Mouse (Mus musculus): Measurements from ENCODE around the gene Ccnjl. TPM values are rescaled to one million over a fixed set of nuclear protein-coding genes. Genes with fewer than 3 reads are reported as not detected.

Ccnjl gene
- polyA plus RNA-seq, 1 experiment from 2014 or later: 14.6 TPM

GRCm38 (mm10) chr11:43575061-43575375 lies 46.4 kb downstream of the Ccnjl start:
- no peaks in the 10 kb centered on the region for H3K27me3 ChIP-seq (replicated peaks; ENCODE audit: control insufficient read depth, insufficient read depth, low read length)
- H3K27ac ChIP-seq (ENCODE audit: low read length): peak overlapping the region; percentile 71
- H3K4me2 ChIP-seq (ENCODE audit: low read depth, low read length): peak overlapping the region; percentile 28; the same call in 1 of the 2 replicates
- 18% methylated on average over 3 of the region's 3 CpGs for WGBS
- no peaks in the 10 kb centered on the region for H3K9me3 ChIP-seq (ENCODE audit: control insufficient read depth, low read length)
- no peak overlapping the region for H3K4me3 ChIP-seq (ENCODE audit: low read length)
- H3K36me3 ChIP-seq (ENCODE audit: control insufficient read depth, insufficient read depth, low read length): no peaks in the 10 kb centered on the region
- no peak for ATAC-seq
- H3K9ac ChIP-seq (ENCODE audit: low read depth, low read length): peak overlapping the region; percentile 38; the same call in 1 of the 2 replicates
- peaks cover 13% of the 10 kb centered on the region for H3K4me1 ChIP-seq (ENCODE audit: control insufficient read depth, insufficient read depth, low read length)

GRCm38 (mm10) chr11:43575376-43576151 lies 47.0 kb downstream of the Ccnjl start:
- 25% methylated on average over 9 of the region's 9 CpGs for WGBS
- Histone ChIP-seq H3K36me3 (ENCODE audit: control insufficient read depth, insufficient read depth, low read length) (no peaks in the 10 kb centered on the region), H3K9ac (ENCODE audit: low read depth, low read length) (peak overlapping the region; percentile 38), H3K27me3 (replicated peaks; ENCODE audit: control insufficient read depth, insufficient read depth, low read length) (no peaks in the 10 kb centered on the region), H3K4me3 (ENCODE audit: low read length) (no peak overlapping the region), H3K4me1 (ENCODE audit: control insufficient read depth, insufficient read depth, low read length) (peaks cover 13% of the 10 kb centered on the region), H3K9me3 (ENCODE audit: control insufficient read depth, low read length) (no peaks in the 10 kb centered on the region), H3K27ac (ENCODE audit: low read length) (peak overlapping the region; percentile 71), H3K4me2 (ENCODE audit: low read depth, low read length) (peak overlapping the region; percentile 28; the same call in 1 of the 2 replicates)
- peak; percentile 54 for ATAC-seq

- peak; percentile 45; the same call in 1 of the 2 replicates for ATAC-seq
- Histone ChIP-seq H3K9ac (ENCODE audit: low read depth, low read length) (no peak overlapping the region), H3K36me3 (ENCODE audit: control insufficient read depth, insufficient read depth, low read length) (no peaks in the 10 kb centered on the region), H3K9me3 (ENCODE audit: control insufficient read depth, low read length) (no peaks in the 10 kb centered on the region), H3K4me2 (ENCODE audit: low read depth, low read length) (no peak overlapping the region), H3K27me3 (replicated peaks; ENCODE audit: control insufficient read depth, insufficient read depth, low read length) (no peaks in the 10 kb centered on the region), H3K27ac (ENCODE audit: low read length) (no peak overlapping the region), H3K4me1 (ENCODE audit: control insufficient read depth, insufficient read depth, low read length) (peaks cover 13% of the 10 kb centered on the region), H3K4me3 (ENCODE audit: low read length) (no peak overlapping the region)
- 50% methylated on average over 11 of the region's 11 CpGs for WGBS
Observed at GRCm38 (mm10) chr11:43577713-43578478, 49.3 kb downstream of the Ccnjl start.

- ATAC-seq: no peak
- no peaks in the 10 kb centered on the region for H3K9me3 ChIP-seq (ENCODE audit: control insufficient read depth, low read length)
- peaks cover 11% of the 10 kb centered on the region; the same call in 1 of the 2 replicates for H3K36me3 ChIP-seq (ENCODE audit: control insufficient read depth, insufficient read depth, low read length)
- no peak overlapping the region for H3K4me2 ChIP-seq (ENCODE audit: low read depth, low read length)
- no peaks in the 10 kb centered on the region for H3K27me3 ChIP-seq (replicated peaks; ENCODE audit: control insufficient read depth, insufficient read depth, low read length)
- 91% methylated on average over 22 of the region's 22 CpGs for WGBS
- H3K4me1 ChIP-seq (ENCODE audit: control insufficient read depth, insufficient read depth, low read length): no peaks in the 10 kb centered on the region
- H3K27ac ChIP-seq (ENCODE audit: low read length): no peak overlapping the region
- no peak overlapping the region for H3K4me3 ChIP-seq (ENCODE audit: low read length)
- no peak overlapping the region for H3K9ac ChIP-seq (ENCODE audit: low read depth, low read length)
Observed at GRCm38 (mm10) chr11:43585211-43586005, 56.8 kb downstream of the Ccnjl start.

- 69% methylated on average over 7 of the region's 7 CpGs for WGBS
- no peak within 1 kb of the TSS for H3K4me2 ChIP-seq (ENCODE audit: low read depth, low read length)
Observed at GRCm38 (mm10) chr11:43586324-43587090, 57.9 kb downstream of the Ccnjl start, which contains the start of gene 4933415A04Rik. Gene 4933415A04Rik, plus strand, starts transcription at chr11:43587040.

GRCm38 (mm10) chr11:43589530-43590072 lies 61.0 kb downstream of the Ccnjl start:
- no peak overlapping the region for H3K4me3 ChIP-seq (ENCODE audit: low read length)

More at GRCm38 (mm10) chr11:43586324-43587090, 57.9 kb downstream of the Ccnjl start, which contains the start of gene 4933415A04Rik:
- H3K9me3 ChIP-seq (ENCODE audit: control insufficient read depth, low read length): no peaks in the 10 kb centered on the region
- no peaks in the 10 kb centered on the region for H3K4me1 ChIP-seq (ENCODE audit: control insufficient read depth, insufficient read depth, low read length)
- peaks cover 11% of the 10 kb centered on the region; the same call in 1 of the 2 replicates for H3K36me3 ChIP-seq (ENCODE audit: control insufficient read depth, insufficient read depth, low read length)
- H3K27me3 ChIP-seq (replicated peaks; ENCODE audit: control insufficient read depth, insufficient read depth, low read length): no peaks in the 10 kb centered on the region
- H3K9ac ChIP-seq (ENCODE audit: low read depth, low read length): no peak within 1 kb of the TSS
- H3K27ac ChIP-seq (ENCODE audit: low read length): no peak within 1 kb of the TSS
- peak; percentile 40; the same call in 1 of the 2 replicates for ATAC-seq
- no peak within 1 kb of the TSS for H3K4me3 ChIP-seq (ENCODE audit: low read length)

GRCm38 (mm10) chr11:43601440-43601839 lies 72.9 kb downstream of the Ccnjl start, which contains the start of gene Fabp6:
Gene Fabp6, minus strand, starts transcription at chr11:43601540.
- Histone ChIP-seq H3K4me2 (ENCODE audit: low read depth, low read length) (no peak within 1 kb of the TSS), H3K4me1 (ENCODE audit: control insufficient read depth, insufficient read depth, low read length) (no peaks in the 10 kb centered on the region), H3K9ac (ENCODE audit: low read depth, low read length) (no peak within 1 kb of the TSS), H3K27ac (ENCODE audit: low read length) (no peak within 1 kb of the TSS), H3K9me3 (ENCODE audit: control insufficient read depth, low read length) (no peaks in the 10 kb centered on the region), H3K36me3 (ENCODE audit: control insufficient read depth, insufficient read depth, low read length) (no peaks in the 10 kb centered on the region), H3K27me3 (replicated peaks; ENCODE audit: control insufficient read depth, insufficient read depth, low read length) (no peaks in the 10 kb centered on the region), H3K4me3 (ENCODE audit: low read length) (no peak within 1 kb of the TSS)
- 83% methylated on average over 5 of the region's 5 CpGs for WGBS
- no peak for ATAC-seq

More at GRCm38 (mm10) chr11:43589530-43590072, 61.0 kb downstream of the Ccnjl start:
- Histone ChIP-seq H3K36me3 (ENCODE audit: control insufficient read depth, insufficient read depth, low read length) (peaks cover 7% of the 10 kb centered on the region; the same call in 1 of the 2 replicates), H3K9ac (ENCODE audit: low read depth, low read length) (no peak overlapping the region), H3K9me3 (ENCODE audit: control insufficient read depth, low read length) (no peaks in the 10 kb centered on the region), H3K27me3 (replicated peaks; ENCODE audit: control insufficient read depth, insufficient read depth, low read length) (no peaks in the 10 kb centered on the region), H3K4me2 (ENCODE audit: low read depth, low read length) (no peak overlapping the region), H3K27ac (ENCODE audit: low read length) (no peak overlapping the region), H3K4me1 (ENCODE audit: control insufficient read depth, insufficient read depth, low read length) (no peaks in the 10 kb centered on the region)
- ATAC-seq: no peak
- WGBS: 58% methylated on average over 6 of the region's 6 CpGs

GRCm38 (mm10) chr11:43604207-43604606 lies 75.6 kb downstream of the Ccnjl start:
- no peak overlapping the region for H3K27ac ChIP-seq (ENCODE audit: low read length)
- WGBS: 70% methylated on average over 2 of the region's 2 CpGs
- no peaks in the 10 kb centered on the region for H3K36me3 ChIP-seq (ENCODE audit: control insufficient read depth, insufficient read depth, low read length)
- peak; percentile 53 for ATAC-seq
- H3K27me3 ChIP-seq (replicated peaks; ENCODE audit: control insufficient read depth, insufficient read depth, low read length): no peaks in the 10 kb centered on the region
- peaks cover 2% of the 10 kb centered on the region; the same call in 1 of the 2 replicates for H3K4me1 ChIP-seq (ENCODE audit: control insufficient read depth, insufficient read depth, low read length)
- H3K4me2 ChIP-seq (ENCODE audit: low read depth, low read length): no peak overlapping the region
- H3K4me3 ChIP-seq (ENCODE audit: low read length): no peak overlapping the region
- no peaks in the 10 kb centered on the region for H3K9me3 ChIP-seq (ENCODE audit: control insufficient read depth, low read length)
- no peak overlapping the region for H3K9ac ChIP-seq (ENCODE audit: low read depth, low read length)
